Mouse (Mus musculus) G1E (cell line): ENCODE measurements around the gene 4933402J07Rik.

Source experiments
- CTCF ChIP-seq: IDR thresholded peaks from 2 replicates; pipeline ENCODE4 v1.5.1; 2012; ENCODE audit warnings: low read depth, low read length, inconsistent platforms, mixed read lengths
- GATA1 ChIP-seq: IDR thresholded peaks from 2 replicates; pipeline ENCODE4 v1.6.1; 2012; ENCODE audit warnings: borderline replicate concordance, low read length, inconsistent platforms, mixed read lengths
- GATA2 ChIP-seq: IDR thresholded peaks from 2 replicates; pipeline ENCODE4 v1.6.1; 2012; ENCODE audit warnings: low read depth, low read length, inconsistent platforms, borderline replicate concordance
- POLR2AphosphoS5 ChIP-seq: IDR thresholded peaks from 2 replicates; pipeline ENCODE4 v1.6.1; 2012; ENCODE audit warnings: low read depth, low read length, inconsistent platforms; ENCODE audit not compliant: insufficient replicate concordance

GRCm38 (mm10) chr8:87570880-87571279, 7.2 kb downstream of the 4933402J07Rik start:
- TF ChIP-seq CTCF (no peak), GATA1 (no peak), GATA2 (no peak), POLR2AphosphoS5 (no peak)
